Mouse (Mus musculus) hindlimb bud, embryonic 11.5 days (tissue): ENCODE data around the gene Ptprk.

Source experiments
- DNase-seq: peaks from one replicate; pipeline ENCODE4 v3.0.0-alpha.2; 2012; ENCODE audit warnings: low read depth, low spot score; ENCODE audit errors: extremely low spot score

Gene Ptprk

DNA sequence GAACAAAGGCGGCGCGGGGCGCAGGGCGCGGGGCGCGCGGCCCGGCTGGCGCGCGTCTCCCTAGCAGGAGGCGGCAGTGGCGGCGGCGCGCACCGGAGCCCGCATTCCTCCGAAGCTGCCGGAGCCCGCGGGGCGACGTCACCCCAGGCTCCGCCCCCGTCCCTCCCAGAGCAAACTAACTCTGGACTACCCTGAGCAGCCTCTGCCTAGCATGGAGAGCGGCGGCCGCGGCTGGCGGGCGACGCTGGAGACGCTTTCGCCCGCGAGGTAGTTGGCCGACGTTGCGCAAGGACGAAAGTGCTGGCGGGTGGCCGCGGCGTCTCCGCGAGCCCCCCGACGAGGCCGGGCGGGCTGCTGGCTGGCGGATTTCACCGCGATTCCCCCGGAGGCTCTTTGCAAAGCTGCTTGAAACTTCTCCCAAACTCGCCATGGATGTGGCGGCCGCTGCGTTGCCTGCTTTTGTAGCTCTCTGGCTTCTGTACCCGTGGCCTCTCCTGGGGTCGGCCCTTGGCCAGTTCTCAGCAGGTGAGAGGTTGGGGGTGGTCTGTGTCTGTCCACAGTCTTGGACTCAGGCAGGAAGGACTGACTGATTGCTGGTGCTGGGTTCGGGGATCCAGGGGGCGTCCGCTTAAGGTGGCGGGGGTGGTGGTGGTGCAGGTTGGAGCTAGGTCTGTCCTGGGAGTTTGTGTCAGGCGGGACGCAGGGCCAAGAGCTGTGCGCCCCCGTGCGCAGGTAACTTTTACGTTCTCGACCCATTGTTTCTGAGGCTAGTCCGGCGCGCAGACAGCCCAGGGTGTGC is at the start of gene Ptprk:
Gene Ptprk (plus strand): TSS at position 168 of the 799 bp plus-strand sequence.
- DNase-seq: no peak

DNA sequence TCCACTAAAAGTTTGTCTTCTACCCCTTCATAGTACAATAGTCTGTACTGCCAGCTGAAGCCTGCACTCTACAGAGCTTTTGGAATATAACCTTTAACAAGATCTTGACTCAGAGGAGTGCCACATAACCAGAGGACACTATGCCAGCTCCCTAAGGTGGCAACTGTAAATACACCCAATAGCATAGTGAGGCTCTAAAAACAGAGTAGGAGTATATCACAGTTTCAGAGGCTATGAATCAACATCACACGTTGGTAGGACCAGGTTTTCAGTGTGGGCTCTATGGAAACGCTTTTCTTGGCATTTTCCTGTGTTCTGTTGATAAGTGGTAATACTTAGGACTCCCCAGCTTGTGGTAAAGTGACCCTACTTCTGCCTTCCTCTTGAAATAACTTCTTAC is 46.8 kb upstream of the Ptprk start:
- DNase-seq: no peak

DNA sequence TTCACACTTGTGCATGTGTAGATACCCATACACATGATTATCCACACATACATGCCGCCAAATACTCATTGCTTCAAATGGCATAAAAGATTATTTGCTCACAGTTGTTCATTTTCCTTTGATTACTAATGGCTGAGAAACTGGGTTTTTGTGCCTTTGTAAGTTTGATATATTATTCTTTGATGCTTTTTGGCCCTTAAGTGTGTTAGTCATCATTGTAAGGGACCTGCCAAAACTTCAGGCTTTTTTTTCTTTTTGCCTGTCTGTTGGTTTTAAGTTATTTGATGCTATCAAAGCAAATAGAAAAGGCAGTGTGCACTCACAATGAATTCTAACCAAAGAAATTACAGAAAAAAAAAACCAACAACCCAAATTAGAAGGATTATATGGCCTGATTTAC is 38.2 kb upstream of the Ptprk start:
- no peak for DNase-seq

DNA sequence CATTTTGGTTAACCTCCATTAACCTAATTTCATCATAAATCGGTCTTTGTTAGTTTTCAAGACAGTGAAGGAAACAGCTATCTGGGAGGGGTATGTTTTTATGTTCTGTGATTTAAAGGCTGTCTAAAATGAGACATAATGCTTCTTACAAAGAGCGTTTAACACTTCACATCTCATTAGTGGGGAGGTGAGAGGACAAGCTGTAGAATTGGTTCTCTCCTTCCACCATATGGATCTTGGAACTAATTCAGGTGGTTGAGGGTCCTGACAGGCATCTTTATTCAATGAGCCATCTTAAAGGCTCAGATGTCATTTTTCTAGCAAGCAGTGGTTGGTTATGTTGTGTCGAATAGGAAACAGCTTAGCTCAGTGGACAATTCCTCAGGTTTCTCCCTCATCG is 19.9 kb upstream of the Ptprk start:
- DNase-seq: no peak

DNA sequence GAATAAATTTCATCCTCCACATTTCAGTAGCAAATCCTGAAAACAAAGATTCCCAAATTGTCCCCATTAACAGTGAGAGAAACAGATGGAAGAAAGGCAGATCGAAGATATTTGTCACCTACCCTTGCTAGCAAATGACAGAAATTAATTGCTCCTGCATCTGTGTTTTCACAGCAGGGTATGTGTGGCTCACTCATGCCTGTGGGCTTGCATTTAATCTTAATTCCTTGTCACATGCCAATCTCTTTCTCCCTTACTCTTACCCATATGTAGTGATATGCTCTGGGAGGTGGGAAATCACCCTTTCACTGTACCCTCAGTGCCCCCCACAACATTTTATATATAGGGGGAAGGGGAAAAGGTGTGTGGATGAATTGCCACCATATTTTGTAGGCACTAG is 15.4 kb upstream of the Ptprk start:
- no peak for DNase-seq

GRCm38 (mm10) chr10:28067997-28068396 is 6.6 kb upstream of the Ptprk start:
- DNase-seq: no peak

DNA sequence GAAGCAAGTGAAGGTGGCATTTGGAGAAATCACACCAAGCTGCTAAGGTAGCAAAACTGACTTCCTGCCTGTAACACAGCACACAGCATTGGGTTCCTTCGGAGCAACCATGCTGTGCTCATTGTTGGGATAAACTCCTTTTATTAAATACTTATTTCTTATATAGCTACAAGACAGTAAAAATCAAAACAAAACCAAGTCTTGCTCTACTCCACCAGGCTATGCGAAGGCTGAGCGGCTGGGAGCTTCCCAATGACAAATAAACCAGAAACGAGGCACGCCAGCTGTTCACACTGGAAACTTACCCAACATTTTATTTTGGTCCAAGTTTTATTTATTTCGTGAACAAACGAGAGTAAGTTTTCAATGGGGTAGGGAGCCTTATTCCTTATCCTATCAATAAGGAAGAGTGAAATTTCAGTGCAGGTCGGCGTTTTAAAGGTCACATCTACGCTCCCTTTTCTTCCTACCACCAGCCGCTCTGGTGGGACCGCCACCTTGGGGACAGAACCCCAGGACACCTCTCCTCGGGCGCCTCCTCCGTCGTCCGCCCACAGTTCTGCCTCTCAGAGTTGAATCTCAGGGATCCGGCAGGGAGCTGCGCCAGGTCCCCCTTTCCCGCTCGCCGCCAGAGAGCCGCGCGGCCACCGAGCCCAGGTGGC is 498 bp upstream of the Ptprk start:
- DNase-seq: no peak

- DNase-seq: no peak
Measured at GRCm38 (mm10) chr10:28075491-28076035, 943 bp downstream of the Ptprk start.

GRCm38 (mm10) chr10:28076036-28076855 is 1.6 kb downstream of the Ptprk start:
- no peak for DNase-seq

- no peak for DNase-seq
Measured at GRCm38 (mm10) chr10:28078270-28078669, 3.6 kb downstream of the Ptprk start.

- DNase-seq: no peak
Measured at GRCm38 (mm10) chr10:28081221-28081620, 6.6 kb downstream of the Ptprk start.

- DNase-seq: no peak
Measured at GRCm38 (mm10) chr10:28083183-28083582, 8.6 kb downstream of the Ptprk start.

GRCm38 (mm10) chr10:28083625-28084024 is 9.0 kb downstream of the Ptprk start:
- no peak for DNase-seq

GRCm38 (mm10) chr10:28087341-28087740 is 12.7 kb downstream of the Ptprk start:
- DNase-seq: no peak

- DNase-seq: no peak
Measured at GRCm38 (mm10) chr10:28087749-28088148, 13.1 kb downstream of the Ptprk start.

DNA sequence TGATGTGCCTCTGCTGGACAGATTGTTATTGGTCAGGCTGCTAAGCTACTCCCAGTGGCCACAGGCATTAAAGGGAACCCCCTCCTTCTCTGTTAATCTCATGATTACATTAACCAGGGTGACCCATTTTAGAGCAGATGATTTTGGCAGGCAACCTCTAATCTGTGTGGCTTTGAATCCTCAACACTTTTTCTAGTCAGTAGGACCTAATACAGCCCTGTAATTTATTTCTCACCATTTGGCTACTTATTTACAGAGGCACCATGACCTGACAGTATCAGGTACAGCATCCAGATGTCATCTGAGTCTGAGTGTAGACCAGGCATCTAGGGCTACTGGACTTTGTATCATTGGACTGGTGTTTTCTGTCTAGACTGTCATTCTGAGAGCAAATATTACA is 21.4 kb downstream of the Ptprk start:
- no peak for DNase-seq

DNA sequence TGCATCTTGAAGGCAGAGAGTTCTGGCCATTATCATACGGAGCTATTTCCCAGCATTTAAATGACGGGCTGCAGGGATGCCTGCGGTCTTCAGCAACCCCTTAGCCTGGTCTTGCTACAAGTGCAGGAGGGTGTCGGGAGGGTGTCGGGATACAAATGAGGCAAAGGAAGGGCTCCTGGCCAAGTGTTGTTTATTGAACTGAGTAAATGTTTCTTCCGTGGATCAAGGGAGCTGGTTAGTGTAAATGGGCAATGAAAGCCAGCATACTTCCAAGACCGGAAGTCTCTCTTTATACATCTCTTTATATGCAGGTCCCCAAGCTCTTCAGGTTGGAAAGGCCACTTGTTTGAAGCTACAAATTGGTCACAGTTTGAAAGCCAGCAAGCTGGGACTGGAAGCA is 23.0 kb downstream of the Ptprk start:
- peak; percentile 41 for DNase-seq

DNA sequence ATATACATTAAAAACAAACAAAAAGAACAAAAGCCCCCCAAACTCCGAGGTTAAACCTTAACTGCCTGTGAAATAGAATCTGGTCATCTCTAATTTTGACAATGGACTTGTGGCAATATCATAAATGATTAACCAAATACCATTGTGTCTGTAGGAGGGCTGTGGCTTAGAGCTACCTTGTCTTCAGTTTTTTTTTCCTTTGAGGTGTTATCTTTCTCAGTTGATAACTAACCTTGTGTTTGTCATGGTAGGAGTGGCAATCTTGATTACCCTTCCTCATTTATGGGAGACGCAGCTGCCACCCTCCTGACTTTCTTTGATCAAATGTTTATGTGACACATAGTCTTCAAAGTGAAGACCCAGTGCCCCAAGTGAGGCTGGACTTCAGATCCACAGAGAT is 24.3 kb downstream of the Ptprk start:
- DNase-seq: no peak

- no peak for DNase-seq
Measured at GRCm38 (mm10) chr10:28103406-28103906, 28.8 kb downstream of the Ptprk start.

GRCm38 (mm10) chr10:28103924-28104323 is 29.3 kb downstream of the Ptprk start:
- DNase-seq: no peak

- no peak for DNase-seq
Measured at GRCm38 (mm10) chr10:28105247-28105646, 30.6 kb downstream of the Ptprk start.
